Mouse (Mus musculus): ENCODE results near the gene Invs. TPM values are rescaled to one million over a fixed set of nuclear protein-coding genes. Genes with fewer than 3 reads are reported as not detected.
A peak's percentile ranks its signal among the peaks of the same experiment; 100 is the strongest.

Invs gene
- polyA plus RNA-seq (2012; rRNA removed), result 10.4 and 10.7 TPM in 2 replicates

- Histone ChIP-seq H3K27ac (ENCODE audit: insufficient read depth, low read length) (peak within 1 kb of the TSS; percentile 62), H3K4me1 (ENCODE audit: control insufficient read depth, insufficient read depth, low read length) (peaks cover 3% of the 10 kb centered on the region; the same call in 1 of the 2 replicates), H3K4me3 (ENCODE audit: insufficient read depth, low read length) (peak within 1 kb of the TSS; percentile 87)
- TF ChIP-seq CTCF (IDR thresholded peaks at IDR 0.05; ENCODE audit: extremely low read depth, insufficient read depth, low read length) (no peak), POLR2A (IDR thresholded peaks at IDR 0.05; ENCODE audit: extremely low read depth, insufficient read depth, low read length) (peak; percentile 82; the same call in 1 of the 2 replicates)
These were observed at the start of gene Invs, which contains the start of gene Erp44 for GRCm38 (mm10) chr4:48279498-48280134. TSS of gene Invs (plus strand) at chr4:48279760. TSS of gene Erp44 (minus strand) at chr4:48279558.

- Histone ChIP-seq H3K4me1 (ENCODE audit: control insufficient read depth, insufficient read depth, low read length) (no peaks in the 10 kb centered on the region), H3K27ac (ENCODE audit: insufficient read depth, low read length) (no peak overlapping the region)
- TF ChIP-seq CTCF (IDR thresholded peaks at IDR 0.05; ENCODE audit: extremely low read depth, insufficient read depth, low read length), result no peak
- no peak for TF ChIP-seq POLR2A (IDR thresholded peaks at IDR 0.05; ENCODE audit: extremely low read depth, insufficient read depth, low read length)
These were observed 42.8 kb upstream of the Invs start for GRCm38 (mm10) chr4:48236721-48237120.

GRCm38 (mm10) chr4:48239046-48239445 lies 40.5 kb upstream of the Invs start:
- no peak overlapping the region for H3K27ac ChIP-seq (ENCODE audit: insufficient read depth, low read length)
- no peak for TF ChIP-seq POLR2A (IDR thresholded peaks at IDR 0.05; ENCODE audit: extremely low read depth, insufficient read depth, low read length)
- TF ChIP-seq CTCF (IDR thresholded peaks at IDR 0.05; ENCODE audit: extremely low read depth, insufficient read depth, low read length), result no peak
- no peak overlapping the region for H3K4me3 ChIP-seq (ENCODE audit: insufficient read depth, low read length)
- no peaks in the 10 kb centered on the region for H3K4me1 ChIP-seq (ENCODE audit: control insufficient read depth, insufficient read depth, low read length)

More at GRCm38 (mm10) chr4:48236721-48237120, 42.8 kb upstream of the Invs start:
- H3K4me3 ChIP-seq (ENCODE audit: insufficient read depth, low read length), result no peak overlapping the region

GRCm38 (mm10) chr4:48242482-48242881 lies 37.1 kb upstream of the Invs start:
- Histone ChIP-seq H3K4me3 (ENCODE audit: insufficient read depth, low read length) (no peak overlapping the region), H3K4me1 (ENCODE audit: control insufficient read depth, insufficient read depth, low read length) (no peaks in the 10 kb centered on the region), H3K27ac (ENCODE audit: insufficient read depth, low read length) (no peak overlapping the region)
- TF ChIP-seq POLR2A (IDR thresholded peaks at IDR 0.05; ENCODE audit: extremely low read depth, insufficient read depth, low read length) (no peak), CTCF (IDR thresholded peaks at IDR 0.05; ENCODE audit: extremely low read depth, insufficient read depth, low read length) (no peak)

GRCm38 (mm10) chr4:48243737-48244136 lies 35.8 kb upstream of the Invs start:
- no peak overlapping the region for H3K4me3 ChIP-seq (ENCODE audit: insufficient read depth, low read length)
- TF ChIP-seq POLR2A (IDR thresholded peaks at IDR 0.05; ENCODE audit: extremely low read depth, insufficient read depth, low read length) (no peak), CTCF (IDR thresholded peaks at IDR 0.05; ENCODE audit: extremely low read depth, insufficient read depth, low read length) (no peak)
- no peaks in the 10 kb centered on the region for H3K4me1 ChIP-seq (ENCODE audit: control insufficient read depth, insufficient read depth, low read length)
- no peak overlapping the region for H3K27ac ChIP-seq (ENCODE audit: insufficient read depth, low read length)

- Histone ChIP-seq H3K4me3 (ENCODE audit: insufficient read depth, low read length) (no peak overlapping the region), H3K27ac (ENCODE audit: insufficient read depth, low read length) (no peak overlapping the region), H3K4me1 (ENCODE audit: control insufficient read depth, insufficient read depth, low read length) (no peaks in the 10 kb centered on the region)
- no peak for TF ChIP-seq POLR2A (IDR thresholded peaks at IDR 0.05; ENCODE audit: extremely low read depth, insufficient read depth, low read length)
- no peak for TF ChIP-seq CTCF (IDR thresholded peaks at IDR 0.05; ENCODE audit: extremely low read depth, insufficient read depth, low read length)
These were observed 35.3 kb upstream of the Invs start for GRCm38 (mm10) chr4:48244280-48244679.

GRCm38 (mm10) chr4:48253266-48253665 lies 26.3 kb upstream of the Invs start:
- TF ChIP-seq POLR2A (IDR thresholded peaks at IDR 0.05; ENCODE audit: extremely low read depth, insufficient read depth, low read length), result no peak
- no peak for TF ChIP-seq CTCF (IDR thresholded peaks at IDR 0.05; ENCODE audit: extremely low read depth, insufficient read depth, low read length)
- Histone ChIP-seq H3K4me3 (ENCODE audit: insufficient read depth, low read length) (no peak overlapping the region), H3K4me1 (ENCODE audit: control insufficient read depth, insufficient read depth, low read length) (peaks cover 1% of the 10 kb centered on the region; the same call in 1 of the 2 replicates), H3K27ac (ENCODE audit: insufficient read depth, low read length) (no peak overlapping the region)

- H3K27ac ChIP-seq (ENCODE audit: insufficient read depth, low read length), result no peak overlapping the region
- TF ChIP-seq POLR2A (IDR thresholded peaks at IDR 0.05; ENCODE audit: extremely low read depth, insufficient read depth, low read length) (no peak), CTCF (IDR thresholded peaks at IDR 0.05; ENCODE audit: extremely low read depth, insufficient read depth, low read length) (no peak)
- peaks cover 3% of the 10 kb centered on the region; the same call in 1 of the 2 replicates for H3K4me1 ChIP-seq (ENCODE audit: control insufficient read depth, insufficient read depth, low read length)
- no peak overlapping the region for H3K4me3 ChIP-seq (ENCODE audit: insufficient read depth, low read length)
These were observed 21.5 kb upstream of the Invs start for GRCm38 (mm10) chr4:48258045-48258444.

GRCm38 (mm10) chr4:48267683-48268082 lies 11.9 kb upstream of the Invs start:
- TF ChIP-seq CTCF (IDR thresholded peaks at IDR 0.05; ENCODE audit: extremely low read depth, insufficient read depth, low read length), result no peak
- TF ChIP-seq POLR2A (IDR thresholded peaks at IDR 0.05; ENCODE audit: extremely low read depth, insufficient read depth, low read length), result no peak
- Histone ChIP-seq H3K27ac (ENCODE audit: insufficient read depth, low read length) (no peak overlapping the region), H3K4me3 (ENCODE audit: insufficient read depth, low read length) (no peak overlapping the region), H3K4me1 (ENCODE audit: control insufficient read depth, insufficient read depth, low read length) (peaks cover 3% of the 10 kb centered on the region)

- H3K4me3 ChIP-seq (ENCODE audit: insufficient read depth, low read length), result no peak overlapping the region
- peaks cover 3% of the 10 kb centered on the region for H3K4me1 ChIP-seq (ENCODE audit: control insufficient read depth, insufficient read depth, low read length)
- TF ChIP-seq CTCF (IDR thresholded peaks at IDR 0.05; ENCODE audit: extremely low read depth, insufficient read depth, low read length), result no peak
- TF ChIP-seq POLR2A (IDR thresholded peaks at IDR 0.05; ENCODE audit: extremely low read depth, insufficient read depth, low read length), result no peak
- no peak overlapping the region for H3K27ac ChIP-seq (ENCODE audit: insufficient read depth, low read length)
These were observed 11.4 kb upstream of the Invs start for GRCm38 (mm10) chr4:48268127-48268526.
